Mouse (Mus musculus) cerebellum, adult 18-20 months (tissue): ENCODE measurements at regions not wholly inside any gene's neighbourhood (a gene's known extent, or its start where the extent isn't known, plus 50 kb on each side); places are given as distances from the start of the nearest gene placed in this dataset.
A peak's percentile ranks its signal among the peaks of the same experiment; 100 is the strongest.

Experiments
- DNase-seq, 2 experiments: peaks; one replicate each; pipeline ENCODE4 v3.0.0; 2021

DNA sequence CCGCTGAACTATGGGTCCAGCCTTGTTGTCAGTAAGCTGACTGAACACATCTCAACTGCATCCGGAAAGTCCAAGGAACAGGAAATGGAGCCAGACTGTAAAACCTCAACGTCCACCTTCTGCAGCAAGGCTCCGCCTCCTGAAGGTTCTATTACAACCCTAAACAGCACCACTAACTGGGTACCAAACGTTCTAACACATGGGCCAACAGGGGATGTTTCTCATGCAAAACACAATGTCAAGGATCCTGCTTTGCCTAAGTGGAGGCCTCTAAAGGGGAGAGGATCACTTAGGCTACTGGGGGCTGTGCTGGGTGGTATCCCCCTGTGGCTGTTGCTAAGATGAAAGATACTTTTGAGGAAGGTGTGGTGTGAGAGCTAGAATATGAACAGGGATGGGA lies 51.0 kb upstream of the Stt3b start:
- DNase-seq: no peak

DNA sequence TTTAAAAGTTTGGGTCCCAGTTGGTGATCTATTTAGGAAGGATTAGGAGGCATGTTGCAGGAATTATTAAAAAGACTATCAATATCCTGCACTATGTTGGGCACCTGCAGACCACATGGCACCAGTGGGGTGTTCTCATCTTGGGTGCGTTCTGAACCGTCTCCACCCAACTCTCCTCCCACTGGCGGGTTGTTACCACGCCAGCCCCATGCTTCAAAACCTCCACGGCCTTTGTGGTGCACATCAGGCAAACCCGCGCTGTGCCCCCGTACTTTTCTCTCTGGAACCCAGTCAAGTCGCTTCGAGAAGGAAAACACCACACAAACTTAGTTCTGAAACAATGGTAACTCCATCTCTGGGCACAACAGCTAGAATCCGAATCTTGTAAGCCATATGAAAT lies 51.7 kb upstream of the Stt3b start:
- DNase-seq: no peak

DNA sequence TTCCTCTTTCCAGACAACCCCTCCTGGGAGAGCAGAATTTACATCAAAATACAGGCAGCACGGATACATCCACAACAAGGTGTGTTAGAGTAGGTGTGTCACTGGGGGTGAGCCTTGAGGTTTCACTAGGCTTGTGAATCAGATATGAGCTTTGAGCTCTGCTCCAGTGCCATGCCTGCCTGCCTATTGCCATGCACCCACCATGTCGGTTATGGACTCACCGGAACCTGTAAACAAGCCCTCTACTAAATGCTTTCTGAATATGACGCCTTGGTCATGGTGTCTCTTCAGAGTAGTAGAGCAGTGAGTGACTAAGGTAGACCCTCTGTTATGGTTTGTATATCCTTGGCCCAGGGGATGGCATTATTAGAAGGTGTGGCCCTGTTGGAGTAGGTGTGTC lies 52.3 kb upstream of the Stt3b start:
- no peak for DNase-seq

DNA sequence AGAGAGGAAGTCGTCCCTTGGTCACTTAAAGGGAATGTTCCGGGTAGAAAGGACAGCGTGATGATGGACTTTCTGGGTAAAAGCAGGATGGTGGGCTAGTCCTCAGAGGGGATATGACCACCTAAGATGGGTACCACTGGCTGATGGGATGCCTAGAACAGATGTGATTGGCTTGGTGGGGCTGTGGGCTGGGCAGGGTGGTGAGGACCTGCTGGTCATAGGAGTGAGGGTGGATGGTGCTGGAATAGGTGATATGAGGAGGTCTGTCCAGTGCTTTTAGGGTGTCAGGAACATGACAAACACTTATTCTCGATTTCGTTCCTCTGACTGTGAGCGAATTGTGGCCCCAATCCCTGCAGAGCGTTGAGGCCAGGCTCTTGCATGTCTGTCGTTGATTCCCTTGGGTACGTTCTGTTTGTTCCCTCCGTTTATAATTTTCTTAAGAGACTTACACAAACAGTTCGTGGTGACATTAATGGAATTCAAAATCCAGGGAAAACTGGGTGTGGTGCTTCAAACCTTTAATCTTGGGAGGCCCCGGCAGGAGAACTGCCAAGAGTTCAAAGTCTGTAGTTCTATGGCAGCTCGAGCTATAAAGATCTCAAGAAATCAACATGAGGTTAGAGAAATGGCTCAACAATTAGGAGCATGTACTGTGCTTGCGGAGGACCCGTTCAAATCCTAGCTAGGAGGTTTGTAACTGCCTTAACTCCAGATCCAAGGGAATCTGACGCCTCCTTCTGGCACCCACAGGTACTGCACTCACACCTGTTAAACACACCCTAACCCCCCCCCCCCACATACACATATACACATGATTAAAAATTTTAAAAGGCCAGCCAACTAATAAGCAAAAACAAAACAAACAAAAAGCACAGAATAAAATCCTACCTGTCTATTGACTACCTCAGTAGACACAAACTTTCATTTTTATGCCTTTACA lies 55.0 kb upstream of the Stt3b start:
- DNase-seq: no peak

DNA sequence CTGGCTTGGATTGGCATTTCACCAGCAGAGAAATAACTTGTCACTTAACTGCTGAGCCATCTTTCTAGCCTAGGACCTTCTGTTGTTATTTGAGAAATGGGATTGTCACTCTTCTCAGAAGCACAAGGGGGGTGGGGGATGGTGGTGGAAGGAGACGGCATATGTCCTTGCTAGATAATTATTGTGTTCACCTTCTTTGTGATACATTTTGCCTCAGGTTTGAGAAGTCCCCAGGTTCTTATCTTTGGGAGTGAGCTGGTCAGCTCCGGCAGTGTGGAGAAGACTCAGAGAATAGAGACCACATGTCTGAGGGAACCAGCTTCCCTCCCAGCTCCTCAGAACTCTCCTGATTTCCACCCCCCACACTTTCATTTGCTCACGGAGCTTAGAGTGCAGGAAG lies 57.6 kb upstream of the Stt3b start:
- no peak for DNase-seq

DNA sequence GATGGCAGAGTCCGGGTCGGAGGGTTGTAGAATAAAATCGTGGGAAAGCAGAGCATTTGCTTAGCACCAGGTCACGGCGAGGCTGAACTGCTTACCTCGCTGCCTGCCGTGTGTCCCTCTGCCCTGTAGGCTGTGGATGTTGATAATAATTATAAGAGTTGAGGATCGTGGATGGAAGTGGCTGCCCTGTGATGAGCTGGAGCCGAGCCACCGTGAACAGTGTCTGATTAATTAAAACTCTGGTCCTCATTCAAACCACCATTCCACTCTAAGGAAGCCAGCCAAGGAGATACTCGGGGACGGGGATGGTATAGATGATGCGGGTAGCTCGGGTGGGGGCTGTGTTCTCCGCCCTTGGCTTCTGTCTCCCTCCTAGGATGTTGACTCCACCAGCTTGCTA lies 70.1 kb upstream of the Stt3b start:
- DNase-seq: no peak

DNA sequence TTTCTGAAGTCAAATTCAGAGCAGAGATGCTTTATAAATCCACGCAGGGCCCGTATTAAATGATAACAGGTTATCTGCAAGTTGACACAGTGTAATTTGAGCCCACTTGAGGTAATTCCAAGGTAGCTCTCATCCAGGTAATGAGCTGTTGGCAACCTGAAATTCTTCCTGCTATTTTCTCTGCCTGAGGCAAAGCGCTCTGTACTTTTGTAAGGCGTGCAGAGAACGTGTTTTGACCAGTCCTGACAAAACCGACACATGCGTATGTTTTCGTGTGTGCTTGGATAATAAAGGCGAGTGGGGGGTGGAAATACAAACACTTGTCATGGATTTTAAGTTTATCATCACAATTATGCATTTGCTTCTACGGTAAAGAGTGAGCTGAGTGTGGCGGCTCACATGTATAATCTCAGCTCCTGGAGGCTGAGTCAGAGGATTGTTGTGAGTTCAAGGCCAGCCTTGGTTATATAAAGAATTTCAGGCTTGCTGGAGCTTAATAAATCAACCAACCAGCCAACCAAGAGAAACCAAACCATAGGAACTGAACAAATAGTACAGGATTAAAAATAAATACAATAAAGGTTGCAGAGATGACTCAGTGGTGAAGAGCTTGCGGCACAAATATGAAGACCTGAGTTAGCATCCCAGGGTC lies 72.7 kb upstream of the Stt3b start:
- no peak for DNase-seq

DNA sequence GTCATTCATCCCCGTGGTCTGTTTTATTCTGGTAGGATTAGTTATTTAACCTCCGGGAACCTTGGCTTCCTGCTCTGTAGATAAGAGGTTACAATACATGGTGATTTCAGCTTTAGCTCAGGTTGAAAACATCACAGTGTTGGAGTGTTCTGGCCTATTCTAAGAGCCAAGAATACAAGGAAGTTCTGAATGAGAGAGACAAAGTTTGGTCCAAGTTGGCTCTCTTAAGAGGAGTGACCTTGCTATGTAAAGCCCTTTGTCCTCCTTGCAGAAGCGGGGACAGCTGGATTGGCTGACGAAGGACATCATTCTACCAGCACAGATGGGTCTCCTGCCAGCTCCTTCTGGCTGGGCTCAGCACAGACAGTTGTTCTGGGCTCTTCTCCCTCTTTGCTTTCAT lies 73.7 kb upstream of the Stt3b start:
- DNase-seq: no peak

DNA sequence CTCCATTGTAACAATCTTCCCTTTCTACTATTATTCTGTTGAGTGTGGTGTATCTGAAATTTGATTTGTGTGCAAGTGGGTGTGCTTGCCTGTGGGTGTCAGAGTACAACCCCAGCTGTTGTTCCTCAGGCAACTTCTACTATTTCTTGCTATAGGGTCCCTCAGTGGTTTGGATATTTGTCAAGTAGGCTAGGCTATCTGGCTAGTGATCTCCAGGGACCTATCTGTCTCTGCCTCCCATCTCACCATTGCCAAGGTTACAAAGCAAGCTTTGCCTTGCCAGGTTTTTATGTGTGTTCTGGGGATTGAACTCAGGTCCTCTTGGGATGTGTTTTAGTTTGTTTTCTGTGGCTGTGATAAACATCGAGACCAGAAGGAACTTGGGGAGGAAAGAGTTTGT lies 74.1 kb upstream of the Stt3b start:
- DNase-seq: no peak

DNA sequence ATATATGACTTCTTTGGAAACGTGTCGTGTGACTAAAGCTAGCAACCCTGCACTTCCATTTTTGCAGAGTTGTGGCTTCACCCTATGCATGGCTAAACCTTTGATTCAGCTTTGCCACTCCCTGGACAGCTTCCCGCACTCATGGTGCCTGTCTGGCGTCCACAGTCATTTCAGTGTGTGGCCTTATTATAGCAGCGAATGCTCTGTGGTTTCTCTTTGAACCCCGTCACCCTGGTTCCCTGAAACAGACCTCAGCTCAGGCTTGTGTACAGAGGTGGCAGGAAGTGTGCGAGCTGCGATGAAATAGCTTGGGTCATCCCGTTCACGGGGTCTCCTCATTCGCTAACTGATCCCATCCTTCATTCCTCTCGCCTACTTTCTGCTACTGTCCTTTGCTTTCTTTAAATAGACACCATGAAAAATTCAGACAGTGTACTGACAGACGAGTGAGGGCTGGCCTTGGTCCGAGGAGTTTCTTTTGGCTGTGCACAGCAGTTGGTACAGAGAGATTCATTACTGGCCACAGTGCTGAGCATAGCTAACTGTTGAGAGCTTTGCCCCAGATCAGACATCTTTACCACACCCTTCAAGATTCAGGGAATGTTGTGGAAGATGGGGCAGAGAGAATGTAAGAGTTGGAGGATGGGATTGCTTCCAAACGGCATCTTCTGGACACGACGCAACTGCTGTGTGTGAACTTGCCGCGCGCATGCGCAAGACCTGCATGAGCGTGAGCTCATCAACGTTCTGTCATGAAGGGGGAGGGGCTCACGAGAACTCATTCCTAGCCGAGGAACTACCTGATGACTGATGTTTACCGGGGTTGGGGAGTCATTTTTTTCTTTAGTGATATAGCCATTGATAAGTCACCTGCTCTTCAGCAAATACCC lies 77.5 kb upstream of the Stt3b start:
- no peak for DNase-seq

DNA sequence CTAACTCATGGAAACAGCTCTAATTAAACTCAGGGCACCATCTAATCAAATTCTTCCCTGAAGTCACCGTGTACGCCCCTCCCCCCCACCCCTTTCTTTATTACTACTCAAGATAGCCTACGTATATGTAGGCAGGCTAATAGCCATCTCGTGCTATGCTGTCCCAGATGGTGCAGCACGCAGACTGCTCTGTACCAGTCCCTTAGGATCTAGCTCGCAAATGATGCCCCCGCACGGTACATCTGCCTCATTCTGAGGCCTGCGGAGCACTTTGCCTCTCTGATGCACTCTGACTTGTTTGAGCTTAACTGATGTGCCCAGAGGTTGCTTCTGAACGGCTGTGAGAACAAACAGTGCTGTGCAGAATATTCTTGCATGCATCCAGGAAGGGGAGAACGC lies 78.1 kb upstream of the Stt3b start:
- no peak for DNase-seq

DNA sequence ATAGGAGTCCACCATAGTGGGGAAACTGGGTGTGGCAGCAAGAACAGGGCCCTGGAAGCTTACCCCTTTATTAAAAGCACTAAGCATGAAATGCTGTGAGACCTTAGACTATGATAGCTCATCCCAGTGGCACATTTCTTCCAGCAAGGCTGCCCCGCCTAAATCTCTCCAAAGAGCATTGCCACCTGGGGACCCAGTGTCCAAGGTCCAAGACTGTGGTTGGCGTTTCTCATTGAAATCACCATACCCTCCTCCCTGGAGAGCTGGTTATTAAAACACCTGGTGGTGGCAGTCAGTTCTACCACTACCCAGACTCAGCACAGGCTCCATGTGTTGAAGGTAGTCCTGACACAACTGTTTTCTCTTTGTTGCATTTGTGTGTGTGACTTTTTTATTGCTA lies 78.9 kb upstream of the Stt3b start:
- DNase-seq: no peak

DNA sequence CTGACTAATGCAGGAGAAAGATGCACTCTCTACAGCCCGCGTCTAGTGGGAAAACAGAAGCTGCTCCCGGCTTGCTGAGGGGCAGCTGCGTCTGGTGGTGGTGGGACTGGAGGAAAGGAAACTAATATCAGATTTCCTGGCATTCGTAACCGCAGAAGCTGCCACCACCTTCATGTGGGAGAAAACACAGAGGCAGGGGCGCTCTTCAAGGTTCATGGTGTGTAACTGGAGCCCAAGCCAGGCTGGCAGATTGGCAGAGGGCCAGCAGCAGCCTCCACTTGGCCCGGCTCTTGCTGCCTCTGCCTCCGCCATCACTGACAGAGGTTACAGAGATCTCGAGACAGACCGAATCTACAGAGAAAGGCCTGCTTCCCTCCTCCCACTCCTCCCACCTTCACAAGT lies 80.7 kb upstream of the Stt3b start:
- peak in 1 of 2 experiments; percentile 25 for DNase-seq

DNA sequence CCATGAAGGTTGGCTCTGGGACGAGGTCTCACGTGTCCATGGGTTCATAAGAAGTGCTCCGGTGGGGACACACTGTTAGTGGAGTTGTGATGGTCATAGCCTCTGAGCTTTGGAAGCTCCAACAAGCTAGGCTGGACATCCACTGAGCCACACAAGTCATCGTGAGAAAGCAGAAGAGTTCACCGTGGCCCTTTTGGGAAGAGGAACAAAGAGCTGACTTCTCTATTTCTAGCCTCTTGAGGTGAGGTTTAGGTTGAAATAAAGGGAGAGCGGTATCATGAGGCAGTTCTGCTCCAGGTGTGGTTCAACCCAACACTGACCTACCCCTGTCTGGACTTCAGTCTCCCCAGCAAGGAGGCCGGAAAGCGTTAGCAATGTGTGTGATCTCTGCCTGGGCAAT lies 85.3 kb upstream of the Stt3b start:
- no peak for DNase-seq

DNA sequence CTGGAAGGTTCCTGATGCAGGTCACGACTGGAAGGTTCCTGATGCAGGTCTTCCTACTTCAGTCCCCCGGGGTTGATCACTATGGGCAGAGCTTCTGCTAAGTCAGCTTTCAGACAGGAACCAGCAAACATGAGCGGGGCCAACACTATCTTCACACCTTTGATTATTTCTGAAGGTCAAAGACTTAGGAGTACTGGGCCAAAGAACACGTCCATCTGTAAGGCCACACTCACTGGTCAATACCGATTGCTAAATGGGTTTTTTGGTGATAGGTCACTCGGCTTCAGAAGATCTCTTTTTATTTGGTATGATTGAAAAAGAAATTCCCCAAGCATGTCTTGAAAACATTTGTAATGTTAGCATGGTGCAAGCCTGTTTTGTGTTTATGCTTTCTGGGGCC lies 90.2 kb upstream of the Stt3b start:
- no peak for DNase-seq

DNA sequence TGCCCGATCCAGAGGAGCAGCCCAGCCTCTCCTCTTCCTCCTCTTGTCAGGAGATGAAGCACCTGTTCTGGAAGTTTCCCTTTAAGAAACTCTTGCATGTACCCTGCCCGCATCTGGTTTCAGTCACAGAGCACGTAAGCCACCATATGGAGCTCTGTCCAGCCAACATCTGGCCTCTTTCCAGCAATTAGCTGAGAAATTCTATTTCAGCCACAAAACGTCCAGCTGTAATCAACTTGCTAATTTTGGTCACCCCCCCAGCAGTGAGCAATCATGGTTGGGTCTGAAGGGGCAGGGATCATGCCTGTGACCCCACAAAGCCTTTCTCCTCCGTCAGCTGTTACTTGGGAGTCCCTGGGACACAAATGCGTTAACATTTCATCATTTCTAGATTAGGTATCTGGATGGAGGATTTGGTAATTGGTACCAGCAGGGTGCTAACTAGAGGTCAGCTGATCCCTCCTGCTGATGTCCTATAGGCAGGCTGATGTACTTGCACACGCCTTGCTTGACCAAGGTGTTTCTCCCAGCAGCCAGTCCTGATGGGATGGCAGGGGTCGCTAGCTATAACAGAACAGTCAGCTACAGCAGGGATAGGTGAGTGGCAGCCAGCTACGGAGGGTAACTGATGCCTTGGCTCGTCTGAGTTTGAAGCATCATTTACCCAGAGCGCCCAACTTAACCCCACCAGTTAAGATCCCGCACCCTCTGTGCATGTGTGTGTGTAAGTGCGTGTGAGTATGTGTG lies 91.4 kb upstream of the Stt3b start:
- no peak for DNase-seq

DNA sequence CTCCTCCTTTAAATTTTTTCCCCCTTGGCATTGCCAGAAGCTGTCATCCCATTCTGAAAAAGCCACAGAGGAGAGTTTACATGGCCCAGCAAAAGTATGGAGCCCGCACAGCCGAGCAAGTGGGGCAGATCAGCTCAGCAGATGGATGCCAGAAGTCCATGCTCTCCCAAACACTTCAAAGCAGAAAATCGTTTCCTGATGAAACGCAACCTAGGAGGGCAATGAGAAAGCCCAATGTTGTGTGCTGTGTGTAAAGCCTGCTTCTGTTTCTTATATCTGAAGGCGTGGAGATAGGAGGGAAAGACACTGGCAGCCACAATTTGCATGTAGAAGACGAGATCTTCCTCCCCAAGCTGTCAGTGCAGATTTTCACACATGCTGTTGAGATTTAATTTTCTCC lies 92.4 kb upstream of the Stt3b start:
- no peak for DNase-seq

DNA sequence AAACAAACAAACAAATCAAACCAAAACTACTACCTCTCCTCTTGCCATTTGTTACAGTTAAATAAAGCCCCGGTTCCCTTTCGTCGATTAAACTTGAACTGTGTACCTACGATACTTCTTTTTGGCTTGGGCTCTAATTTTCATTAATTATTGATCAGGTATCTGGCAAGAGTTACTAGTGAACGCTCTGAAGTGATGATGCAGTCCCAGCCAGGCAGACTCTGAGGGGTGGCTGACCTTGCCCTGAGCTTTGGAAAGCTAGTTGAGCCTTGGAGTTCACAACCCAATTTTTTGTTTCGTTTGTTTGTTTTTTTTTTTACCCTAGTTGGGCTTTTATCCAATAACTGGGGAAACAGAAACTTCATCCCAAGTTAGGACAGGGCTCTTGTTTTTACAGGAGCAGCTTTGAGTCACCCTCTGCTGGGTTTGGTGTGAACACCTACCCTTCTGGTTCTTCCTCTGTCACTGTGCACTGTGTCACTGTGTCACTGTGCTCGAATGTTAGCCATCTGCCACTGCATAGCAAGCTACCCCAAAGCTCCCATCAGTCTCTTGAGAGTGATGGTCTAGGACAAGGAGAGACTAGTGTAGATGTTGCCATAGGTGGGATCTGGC lies 93.2 kb upstream of the Stt3b start:
- DNase-seq: no peak

DNA sequence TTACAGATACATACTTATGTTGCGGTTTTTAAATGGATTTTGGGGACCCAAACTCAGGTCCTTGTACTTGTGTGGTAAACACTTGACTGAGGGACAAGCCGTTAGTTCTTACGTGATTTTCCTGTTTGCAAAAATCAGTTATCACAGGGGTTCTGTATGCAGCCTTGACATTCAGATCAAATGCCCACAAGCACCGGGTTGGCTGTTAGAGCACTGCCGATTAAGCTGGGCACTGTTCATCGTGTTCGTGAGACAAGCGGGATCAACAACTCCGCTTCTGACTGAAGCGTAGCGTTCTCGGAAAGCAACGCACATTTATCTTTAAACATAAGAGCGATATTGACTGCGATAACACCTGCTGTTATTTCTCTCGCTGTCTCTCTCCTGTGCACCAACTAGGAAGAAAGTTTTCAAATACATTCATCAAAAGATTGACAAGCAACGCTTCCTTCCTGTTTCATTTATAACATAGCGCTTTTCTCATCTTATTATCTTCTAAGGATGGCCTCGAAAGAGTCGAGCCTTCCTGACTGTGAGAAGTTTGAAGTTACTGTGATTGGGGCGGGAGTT lies 97.8 kb upstream of the Stt3b start:
- DNase-seq: no peak

DNA sequence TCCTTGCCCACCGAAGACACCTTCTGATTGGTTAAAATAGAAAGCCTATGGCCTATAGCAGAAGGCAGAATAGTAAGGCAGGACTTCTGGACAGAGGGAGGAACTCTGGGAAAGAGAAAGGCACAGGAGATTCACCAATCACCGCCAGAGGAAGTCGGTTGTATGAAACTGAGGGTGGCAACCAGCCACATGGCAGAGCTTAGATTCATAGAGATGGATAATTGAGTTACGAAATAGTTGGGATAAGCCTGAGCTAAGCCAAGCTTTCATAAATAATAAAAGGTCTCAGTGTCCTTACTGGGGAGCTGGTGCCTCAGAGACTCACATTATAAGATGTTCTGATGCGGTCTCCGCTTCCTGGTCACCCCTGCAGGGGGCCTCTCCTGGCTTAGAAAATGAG lies 98.7 kb upstream of the Stt3b start:
- no peak for DNase-seq

DNA sequence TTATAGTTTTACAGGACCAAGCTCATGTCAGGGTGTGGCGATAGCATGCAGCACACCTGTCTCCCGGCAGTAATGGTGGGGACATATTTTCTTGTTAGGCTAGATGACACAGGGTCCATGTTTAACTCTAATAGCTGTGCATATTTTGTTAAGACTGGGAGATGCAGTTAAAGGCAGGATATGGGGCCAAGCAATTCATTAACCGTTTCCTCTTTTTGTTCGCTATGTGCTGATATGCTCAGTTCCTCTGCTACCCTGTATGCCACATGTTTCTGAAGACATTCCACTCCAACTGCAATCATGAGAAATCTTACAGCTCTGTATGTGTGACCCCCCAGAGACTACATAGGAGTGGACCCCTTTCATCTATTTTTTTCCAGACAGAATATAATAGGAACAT lies 104.0 kb upstream of the Stt3b start:
- DNase-seq: no peak

DNA sequence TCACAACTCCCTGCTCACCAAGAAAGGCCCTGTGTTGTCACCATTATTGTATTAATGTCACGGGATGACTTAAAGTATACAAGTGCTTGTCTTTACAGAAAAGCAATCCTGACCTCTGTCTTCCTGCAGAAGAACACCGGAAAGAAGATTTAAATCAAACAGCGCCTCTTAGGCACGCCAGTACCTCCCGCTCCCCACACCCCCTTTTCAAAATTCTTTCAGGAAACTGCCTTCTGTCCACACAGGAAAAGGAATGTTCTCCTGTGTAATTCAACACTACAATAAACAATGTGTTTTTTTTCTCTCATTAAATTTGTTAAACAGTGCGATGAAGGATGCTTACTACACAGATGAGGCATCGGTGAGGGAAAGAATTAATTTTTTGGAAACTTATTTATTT lies 112.6 kb upstream of the Stt3b start:
- DNase-seq: no peak
